Mouse (Mus musculus): ENCODE measurements around the gene Lrrc3c. TPM values are rescaled to one million over a fixed set of nuclear protein-coding genes. Genes with fewer than 3 reads are reported as not detected.

Gene Lrrc3c
- polyA plus RNA-seq, 1 experiment from 2014 or later = not detected

GRCm38 (mm10) chr11:98563921-98564414 lies 34.1 kb upstream of the Lrrc3c start:
- DNase-seq (ENCODE audit: low spot score) (no peak), ATAC-seq (replicated peaks; ENCODE audit: low FRiP score, low TSS enrichment, low read depth) (no peak)
- H3K27ac ChIP-seq (ENCODE audit: low read depth) = peak overlapping the region; percentile 67; the same call in 1 of the 2 replicates
- H3K4me1 ChIP-seq (replicated peaks; ENCODE audit: control insufficient read depth, insufficient read depth, low read length) = no peaks in the 10 kb centered on the region
- no peaks in the 10 kb centered on the region for H3K36me3 ChIP-seq (ENCODE audit: control insufficient read depth, insufficient read depth, low read length)
- no peak overlapping the region for H3K9ac ChIP-seq (ENCODE audit: low read length)
- no peaks in the 10 kb centered on the region for H3K27me3 ChIP-seq (replicated peaks; ENCODE audit: control insufficient read depth, insufficient read depth, low read length)
- 58% methylated on average over 13 of the region's 13 CpGs for WGBS
- no peak overlapping the region for H3K4me3 ChIP-seq (ENCODE audit: low read depth, low read length)
- no peak overlapping the region for H3K4me2 ChIP-seq (ENCODE audit: low read length)
- H3K9me3 ChIP-seq (ENCODE audit: control insufficient read depth, low read length) = no peaks in the 10 kb centered on the region

GRCm38 (mm10) chr11:98568326-98568725 lies 29.8 kb upstream of the Lrrc3c start:
- no peak overlapping the region for H3K27ac ChIP-seq (ENCODE audit: low read depth)
- H3K9me3 ChIP-seq (ENCODE audit: control insufficient read depth, low read length) = no peaks in the 10 kb centered on the region
- no peaks in the 10 kb centered on the region for H3K4me1 ChIP-seq (replicated peaks; ENCODE audit: control insufficient read depth, insufficient read depth, low read length)
- no peak for DNase-seq (ENCODE audit: low spot score)
- H3K4me3 ChIP-seq (ENCODE audit: low read depth, low read length) = no peak overlapping the region
- no peak for ATAC-seq (replicated peaks; ENCODE audit: low FRiP score, low TSS enrichment, low read depth)
- no peak overlapping the region for H3K9ac ChIP-seq (ENCODE audit: low read length)
- H3K36me3 ChIP-seq (ENCODE audit: control insufficient read depth, insufficient read depth, low read length) = no peaks in the 10 kb centered on the region
- no peak overlapping the region for H3K4me2 ChIP-seq (ENCODE audit: low read length)
- no peaks in the 10 kb centered on the region for H3K27me3 ChIP-seq (replicated peaks; ENCODE audit: control insufficient read depth, insufficient read depth, low read length)
- WGBS = 88% methylated on average over 8 of the region's 8 CpGs

- no peaks in the 10 kb centered on the region for H3K9me3 ChIP-seq (ENCODE audit: control insufficient read depth, low read length)
- no peak overlapping the region for H3K4me3 ChIP-seq (ENCODE audit: low read depth, low read length)
- ATAC-seq (replicated peaks; ENCODE audit: low FRiP score, low TSS enrichment, low read depth) (no peak), DNase-seq (ENCODE audit: low spot score) (no peak)
- H3K36me3 ChIP-seq (ENCODE audit: control insufficient read depth, insufficient read depth, low read length) = no peaks in the 10 kb centered on the region
- H3K4me2 ChIP-seq (ENCODE audit: low read length) = no peak overlapping the region
- no peak overlapping the region for H3K27ac ChIP-seq (ENCODE audit: low read depth)
- no peak overlapping the region for H3K9ac ChIP-seq (ENCODE audit: low read length)
- WGBS = 78% methylated on average over 6 of the region's 6 CpGs
- H3K4me1 ChIP-seq (replicated peaks; ENCODE audit: control insufficient read depth, insufficient read depth, low read length) = no peaks in the 10 kb centered on the region
- H3K27me3 ChIP-seq (replicated peaks; ENCODE audit: control insufficient read depth, insufficient read depth, low read length) = no peaks in the 10 kb centered on the region
Observed at GRCm38 (mm10) chr11:98569461-98569860, 28.6 kb upstream of the Lrrc3c start.

GRCm38 (mm10) chr11:98577776-98578175 lies 20.3 kb upstream of the Lrrc3c start:
- 90% methylated on average over 5 of the region's 5 CpGs for WGBS
- no peak overlapping the region for H3K27ac ChIP-seq (ENCODE audit: low read depth)
- no peaks in the 10 kb centered on the region for H3K27me3 ChIP-seq (replicated peaks; ENCODE audit: control insufficient read depth, insufficient read depth, low read length)
- H3K36me3 ChIP-seq (ENCODE audit: control insufficient read depth, insufficient read depth, low read length) = peaks cover 12% of the 10 kb centered on the region
- H3K9me3 ChIP-seq (ENCODE audit: control insufficient read depth, low read length) = no peaks in the 10 kb centered on the region
- H3K9ac ChIP-seq (ENCODE audit: low read length) = no peak overlapping the region
- no peak overlapping the region for H3K4me2 ChIP-seq (ENCODE audit: low read length)
- DNase-seq (ENCODE audit: low spot score) (no peak), ATAC-seq (replicated peaks; ENCODE audit: low FRiP score, low TSS enrichment, low read depth) (no peak)
- no peaks in the 10 kb centered on the region for H3K4me1 ChIP-seq (replicated peaks; ENCODE audit: control insufficient read depth, insufficient read depth, low read length)
- no peak overlapping the region for H3K4me3 ChIP-seq (ENCODE audit: low read depth, low read length)

GRCm38 (mm10) chr11:98580301-98581121 lies 17.6 kb upstream of the Lrrc3c start:
- Histone ChIP-seq H3K9ac (ENCODE audit: low read length) (no peak overlapping the region), H3K4me3 (ENCODE audit: low read depth, low read length) (no peak overlapping the region), H3K4me2 (ENCODE audit: low read length) (no peak overlapping the region), H3K9me3 (ENCODE audit: control insufficient read depth, low read length) (no peaks in the 10 kb centered on the region), H3K27me3 (replicated peaks; ENCODE audit: control insufficient read depth, insufficient read depth, low read length) (no peaks in the 10 kb centered on the region), H3K27ac (ENCODE audit: low read depth) (0 out of 2 replicates have a peak overlapping the region, but pooled peaks have one; percentile 16), H3K36me3 (ENCODE audit: control insufficient read depth, insufficient read depth, low read length) (peaks cover 20% of the 10 kb centered on the region), H3K4me1 (replicated peaks; ENCODE audit: control insufficient read depth, insufficient read depth, low read length) (peaks cover 7% of the 10 kb centered on the region)
- DNase-seq (ENCODE audit: low spot score) (no peak), ATAC-seq (replicated peaks; ENCODE audit: low FRiP score, low TSS enrichment, low read depth) (no peak)
- 67% methylated on average over 16 of the region's 16 CpGs for WGBS

GRCm38 (mm10) chr11:98581286-98582029 lies 16.6 kb upstream of the Lrrc3c start:
- 77% methylated on average over 17 of the region's 17 CpGs for WGBS
- DNase-seq (ENCODE audit: low spot score) (no peak), ATAC-seq (replicated peaks; ENCODE audit: low FRiP score, low TSS enrichment, low read depth) (no peak)

GRCm38 (mm10) chr11:98582030-98582388 lies 16.1 kb upstream of the Lrrc3c start:
- H3K4me3 ChIP-seq (ENCODE audit: low read depth, low read length) = no peak overlapping the region
- no peak for ATAC-seq (replicated peaks; ENCODE audit: low FRiP score, low TSS enrichment, low read depth)
- no peak for DNase-seq (ENCODE audit: low spot score)
- H3K9me3 ChIP-seq (ENCODE audit: control insufficient read depth, low read length) = no peaks in the 10 kb centered on the region
- H3K27ac ChIP-seq (ENCODE audit: low read depth) = no peak overlapping the region
- H3K27me3 ChIP-seq (replicated peaks; ENCODE audit: control insufficient read depth, insufficient read depth, low read length) = no peaks in the 10 kb centered on the region
- H3K4me1 ChIP-seq (replicated peaks; ENCODE audit: control insufficient read depth, insufficient read depth, low read length) = peaks cover 15% of the 10 kb centered on the region
- no peak overlapping the region for H3K9ac ChIP-seq (ENCODE audit: low read length)
- WGBS = 89% methylated on average over 8 of the region's 8 CpGs
- H3K36me3 ChIP-seq (ENCODE audit: control insufficient read depth, insufficient read depth, low read length) = peaks cover 20% of the 10 kb centered on the region
- no peak overlapping the region for H3K4me2 ChIP-seq (ENCODE audit: low read length)

More at GRCm38 (mm10) chr11:98581286-98582029, 16.6 kb upstream of the Lrrc3c start:
- Histone ChIP-seq H3K4me2 (ENCODE audit: low read length) (no peak overlapping the region), H3K9ac (ENCODE audit: low read length) (no peak overlapping the region), H3K9me3 (ENCODE audit: control insufficient read depth, low read length) (no peaks in the 10 kb centered on the region), H3K4me3 (ENCODE audit: low read depth, low read length) (no peak overlapping the region), H3K27me3 (replicated peaks; ENCODE audit: control insufficient read depth, insufficient read depth, low read length) (no peaks in the 10 kb centered on the region), H3K27ac (ENCODE audit: low read depth) (0 out of 2 replicates have a peak overlapping the region, but pooled peaks have one; percentile 16), H3K36me3 (ENCODE audit: control insufficient read depth, insufficient read depth, low read length) (peaks cover 20% of the 10 kb centered on the region), H3K4me1 (replicated peaks; ENCODE audit: control insufficient read depth, insufficient read depth, low read length) (peaks cover 15% of the 10 kb centered on the region)

GRCm38 (mm10) chr11:98582551-98583264 lies 15.4 kb upstream of the Lrrc3c start:
- H3K4me2 ChIP-seq (ENCODE audit: low read length) = no peak overlapping the region
- no peak for ATAC-seq (replicated peaks; ENCODE audit: low FRiP score, low TSS enrichment, low read depth)

More at GRCm38 (mm10) chr11:98582551-98583264, 15.4 kb upstream of the Lrrc3c start:
- no peak overlapping the region for H3K4me3 ChIP-seq (ENCODE audit: low read depth, low read length)
- peaks cover 18% of the 10 kb centered on the region for H3K4me1 ChIP-seq (replicated peaks; ENCODE audit: control insufficient read depth, insufficient read depth, low read length)
- DNase-seq (ENCODE audit: low spot score) = no peak
- no peak overlapping the region for H3K27ac ChIP-seq (ENCODE audit: low read depth)
- H3K9me3 ChIP-seq (ENCODE audit: control insufficient read depth, low read length) = no peaks in the 10 kb centered on the region
- no peak overlapping the region for H3K9ac ChIP-seq (ENCODE audit: low read length)
- WGBS = 85% methylated on average over 12 of the region's 12 CpGs
- peaks cover 20% of the 10 kb centered on the region for H3K36me3 ChIP-seq (ENCODE audit: control insufficient read depth, insufficient read depth, low read length)
- H3K27me3 ChIP-seq (replicated peaks; ENCODE audit: control insufficient read depth, insufficient read depth, low read length) = no peaks in the 10 kb centered on the region
